Mouse (Mus musculus): ENCODE measurements around the gene Eri2. TPM values are rescaled to one million over a fixed set of nuclear protein-coding genes. Genes with fewer than 3 reads are reported as not detected.

Eri2 gene
- 7.4 TPM for total RNA-seq (2023)

DNA sequence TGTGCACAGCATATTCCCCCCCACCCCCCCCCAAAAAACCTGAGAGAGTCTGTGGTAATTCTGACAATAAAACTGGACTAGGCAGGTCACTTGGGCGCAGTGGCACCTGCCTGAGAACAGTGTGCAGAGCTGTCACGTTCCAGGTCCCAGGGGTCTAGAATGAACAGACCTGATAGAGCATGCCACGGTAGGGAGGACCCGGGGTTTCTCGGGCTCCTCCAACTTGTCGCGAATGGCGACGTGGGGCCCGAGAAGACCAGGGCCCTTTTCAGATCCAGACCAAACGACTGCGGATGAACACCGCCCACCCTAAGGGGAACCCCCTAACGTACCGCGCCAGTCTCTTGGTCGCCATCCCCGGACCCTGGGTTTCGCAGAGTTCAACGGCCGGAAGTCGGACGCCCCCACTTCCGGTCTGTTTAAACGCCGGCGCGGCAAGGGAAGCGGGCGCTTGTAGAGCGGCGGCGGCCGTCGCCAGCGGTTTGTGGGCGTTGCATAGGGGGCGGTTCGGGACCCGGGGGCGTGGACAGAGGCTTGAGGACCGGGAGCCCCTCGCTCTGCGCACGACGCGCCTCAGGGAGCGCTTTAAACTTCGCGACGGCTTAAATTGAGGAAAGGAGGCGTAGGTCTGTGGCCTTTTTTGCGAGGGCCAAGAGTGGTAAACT lies at the start of gene Eri2, which contains the start of gene Rexo5:
TSS of gene Eri2 (minus strand) at position 473 of the 665 bp plus-strand sequence.
TSS of gene Rexo5 (plus strand) at position 421 of the 665 bp plus-strand sequence.

DNA sequence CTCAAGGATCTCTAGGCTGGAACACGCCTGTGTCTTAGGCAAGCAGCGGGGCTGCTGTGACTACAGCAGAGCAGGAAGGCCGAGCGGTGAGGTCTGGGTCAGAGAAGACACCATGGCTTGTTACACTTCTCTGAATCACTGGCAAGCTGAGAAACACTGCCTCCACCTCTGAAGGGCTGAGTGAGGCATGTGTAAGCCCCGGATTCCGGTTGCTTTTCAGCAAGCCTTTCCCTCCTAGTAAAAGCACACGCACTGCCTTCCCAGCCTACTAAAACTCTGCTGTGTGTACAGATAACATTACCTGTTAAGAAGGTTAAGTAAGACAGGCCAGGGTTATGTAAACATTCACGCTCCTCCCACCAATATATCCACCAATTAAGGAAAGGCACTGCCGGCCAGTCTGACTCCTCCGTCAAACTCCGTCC lies 33.3 kb downstream of the Eri2 start, which contains the start of gene Acsm3:
TSS of gene Acsm3 (plus strand) at position 397 of the 425 bp plus-strand sequence.

DNA sequence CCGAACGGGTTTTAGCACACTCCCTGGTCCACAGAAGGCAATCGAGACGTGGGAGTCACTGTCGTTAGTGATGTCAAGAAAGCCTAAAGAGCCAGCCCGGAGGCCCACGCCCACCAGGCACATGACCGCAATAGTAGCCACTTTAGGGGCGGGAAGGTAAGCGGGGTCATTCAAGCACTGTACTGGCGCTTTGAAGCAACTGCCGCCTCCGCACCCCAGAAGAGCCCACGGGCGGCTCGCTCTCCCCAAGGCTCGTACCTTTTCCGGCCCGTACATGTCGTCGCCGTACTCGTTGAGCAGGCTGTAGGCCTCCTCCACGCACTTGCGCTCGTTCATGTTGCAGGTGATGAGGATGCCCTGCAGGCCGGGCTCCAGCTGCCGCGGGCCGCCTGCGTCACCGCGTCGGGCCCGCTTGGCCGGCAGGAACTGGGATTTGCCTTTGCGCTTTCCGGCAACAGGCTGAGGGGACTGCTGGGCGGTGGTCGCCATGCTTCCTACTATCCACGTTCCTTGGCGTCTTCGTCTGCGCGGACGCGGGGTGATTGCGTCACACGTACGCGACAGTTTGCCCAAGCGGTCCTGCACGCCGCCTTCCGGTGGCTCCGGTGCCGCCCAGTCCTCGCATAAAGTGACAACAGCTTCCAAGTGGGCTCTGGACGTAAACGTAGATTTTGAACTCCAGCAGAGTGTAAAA lies 73.5 kb downstream of the Eri2 start, which contains the start of gene Thumpd1:
TSS of gene Thumpd1 (minus strand) at position 546 of the 694 bp plus-strand sequence.

Other genes starting within 250 kb of the Eri2 start
- gene Acsm2, start 239.7 kb downstream of the Eri2 start, total RNA-seq (2023), result not detected
- not detected for gene Acsm1, start 187.0 kb downstream of the Eri2 start, total RNA-seq (2023)
- gene Acsm4, start 104.0 kb downstream of the Eri2 start, total RNA-seq (2023), result not detected
- 108 TPM for gene Thumpd1, start 73.3 kb downstream of the Eri2 start, total RNA-seq (2023)
- gene Acsm3, start 33.1 kb downstream of the Eri2 start, total RNA-seq (2023), result not detected
- 66.6 TPM for gene Rexo5, start 52 bp downstream of the Eri2 start, total RNA-seq (2023)
- gene Lyrm1, start 101.8 kb upstream of the Eri2 start, total RNA-seq (2023), result 4.4 TPM
- gene Dcun1d3, start 102.2 kb upstream of the Eri2 start, total RNA-seq (2023), result 19.5 TPM